Mouse (Mus musculus) forebrain, postnatal 0 days (tissue): ENCODE measurements around the gene Rbm38. TPM values are rescaled to one million over a fixed set of nuclear protein-coding genes. Genes with fewer than 3 reads are reported as not detected.

Experiments used
- ATAC-seq: fragments of 200-750 bp; cut with Nextera tagmentation; 2 replicates; pipeline ENCODE4 v1.8.0; 2017; ENCODE audit warnings: mild to moderate bottlenecking, moderate library complexity
- DNase-seq: peaks from one replicate; pipeline ENCODE4 v3.0.0-alpha.2; 2015
- H3K27ac ChIP-seq: fragments of 300-500 bp; sonication (generic); 2 replicates; pipeline ENCODE4 v1.5.1; 2014; ENCODE audit warnings: low read depth, mild to moderate bottlenecking, antibody characterized with exemption, low read length, moderate library complexity, mixed read lengths
- H3K27me3 ChIP-seq: fragments of 300-500 bp; sonication (generic); 2 replicates; pipeline ENCODE4 v1.6.1; 2014; ENCODE audit warnings: mild to moderate bottlenecking, low read length, mixed read lengths; ENCODE audit not compliant: insufficient read depth
- H3K36me3 ChIP-seq: fragments of 300-500 bp; sonication (generic); 2 replicates; pipeline ENCODE4 v1.6.1; 2014; ENCODE audit warnings: mild to moderate bottlenecking, moderate library complexity; ENCODE audit not compliant: insufficient read depth
- H3K4me1 ChIP-seq: fragments of 300-500 bp; sonication (generic); 2 replicates; pipeline ENCODE4 v1.6.1; 2014; ENCODE audit warnings: antibody characterized with exemption; ENCODE audit not compliant: insufficient read depth
- H3K4me2 ChIP-seq: fragments of 300-500 bp; sonication (generic); 2 replicates; pipeline ENCODE4 v1.6.1; 2014; ENCODE audit warnings: low read depth, mild to moderate bottlenecking, moderate library complexity
- H3K4me3 ChIP-seq: fragments of 300-500 bp; sonication (generic); 2 replicates; pipeline ENCODE4 v1.5.1; 2014; ENCODE audit warnings: low read depth, low read length, mixed read lengths
- H3K9ac ChIP-seq: fragments of 300-500 bp; sonication (generic); 2 replicates; pipeline ENCODE4 v1.6.1; 2014; ENCODE audit warnings: mild to moderate bottlenecking
- H3K9me3 ChIP-seq: fragments of 300-500 bp; sonication (generic); 2 replicates; pipeline ENCODE4 v1.6.1; 2016; ENCODE audit warnings: low read length
- CTCF ChIP-seq: sonication (generic); IDR thresholded peaks from 2 replicates; pipeline ENCODE4 v1.5.1; 2016; ENCODE audit warnings: antibody characterized with exemption, control low read depth, low read depth
- WGBS: fragments of 180-500 bp; shearing (Covaris S2); extraction: QIAGEN DNeasy Blood & Tissue Kit; methylation state at CpG from one replicate; pipeline ENCODE4 v1.1.7; 2014; 5-methylcytosine and 5-hydroxymethylcytosine counted together
- polyA plus RNA-seq: library from polyadenylated mRNA; unstranded; fragments of >200 nt; fragmentation: Nextera tagmentation; extraction: Ambion mirVana; gene quantifications from 2 replicates; pipeline ENCODE4 v1.2.1, GENCODE M21; 2015
- total RNA-seq: library from RNA; depleted of rRNA; stranded (reverse); fragments of >200 nt; gene quantifications from 2 replicates; pipeline ENCODE4 v1.2.3, GENCODE M21; 2014; rRNA removed

The Rbm38 gene
- total and polyA plus RNA-seq, 2 experiments from 2014 or later: 6.6 to 11.0 TPM

DNA sequence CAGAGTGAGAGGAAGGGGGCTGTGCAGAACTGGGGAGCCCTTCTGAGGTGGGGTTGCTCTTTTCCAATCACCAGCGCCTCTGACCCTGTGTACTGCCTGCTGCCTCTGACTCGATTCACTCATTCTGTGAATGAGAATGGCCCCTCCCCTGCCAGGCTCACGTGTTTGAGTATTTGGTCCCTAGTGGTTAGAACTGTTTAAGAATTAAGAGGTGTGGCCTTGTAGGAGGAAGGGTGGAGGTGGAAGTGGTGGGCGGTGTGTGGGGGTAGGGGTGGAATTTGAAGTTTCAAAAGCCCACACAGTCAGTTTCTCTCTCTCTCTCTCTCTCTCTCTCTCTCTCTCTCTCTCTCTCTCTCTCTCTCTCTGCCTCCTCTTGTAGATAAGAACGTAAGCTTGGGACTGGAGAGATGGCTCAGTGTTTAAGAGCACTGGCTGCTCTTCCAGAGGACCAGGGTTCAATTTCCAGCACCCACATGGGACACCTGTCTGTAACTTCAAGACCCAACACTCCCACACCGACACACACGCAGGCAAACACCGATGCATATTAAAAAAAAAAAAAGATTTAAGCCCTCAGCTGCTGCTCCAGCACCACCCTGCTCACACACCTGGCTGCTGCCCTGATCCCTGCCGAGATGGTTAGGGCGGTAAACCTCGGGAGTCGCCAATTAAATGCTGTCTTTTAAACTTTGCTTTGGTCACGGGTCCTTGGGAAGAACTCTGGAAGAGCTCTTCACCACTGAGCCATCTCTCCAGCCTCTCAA lies 63.6 kb downstream of the Rbm38 start:
- WGBS: 17% methylated on average over 13 of the region's 13 CpGs
- TF ChIP-seq CTCF: no peak
- no peaks in the 10 kb centered on the region for H3K36me3 ChIP-seq
- H3K4me3 ChIP-seq: no peak overlapping the region
- no peaks in the 10 kb centered on the region; the same call in 1 of the 2 replicates for H3K27me3 ChIP-seq
- no peaks in the 10 kb centered on the region for H3K9me3 ChIP-seq
- no peak for DNase-seq
- H3K27ac ChIP-seq: no peak overlapping the region
- no peak overlapping the region for H3K4me2 ChIP-seq
- no peaks in the 10 kb centered on the region for H3K4me1 ChIP-seq
- peak; percentile 40; the same call in 1 of the 2 replicates for ATAC-seq
- no peak overlapping the region for H3K9ac ChIP-seq

Other genes starting within 250 kb of the Rbm38 start
- 17.2 and 21.9 TPM in 2 replicates for gene Bmp7, start 80.2 kb upstream of the Rbm38 start, total RNA-seq
- 12.4 and 15.4 TPM in 2 replicates for gene Bmp7, start 80.2 kb upstream of the Rbm38 start, polyA plus RNA-seq
- gene Spo11, start 42.8 kb upstream of the Rbm38 start, total RNA-seq: 1.1 and 1.3 TPM in 2 replicates
- gene Spo11, start 42.8 kb upstream of the Rbm38 start, polyA plus RNA-seq: 0.92 and 1.1 TPM in 2 replicates
- gene Rae1, start 20.4 kb upstream of the Rbm38 start, total RNA-seq: 103 and 108 TPM in 2 replicates
- 150 and 161 TPM in 2 replicates for gene Rae1, start 20.4 kb upstream of the Rbm38 start, polyA plus RNA-seq
- gene Ctcfl, start 99.0 kb downstream of the Rbm38 start, total RNA-seq: not detected in 2 replicates
- gene Ctcfl, start 99.0 kb downstream of the Rbm38 start, polyA plus RNA-seq: 0.06 TPM in 1 of 2 replicates, not detected in the other
- gene Pck1, start 132.6 kb downstream of the Rbm38 start, total RNA-seq: not detected in 2 replicates
- gene Pck1, start 132.6 kb downstream of the Rbm38 start, polyA plus RNA-seq: not detected in 2 replicates
- 0.52 TPM in 1 of 2 replicates, not detected in the other for gene Zbp1, start 198.4 kb downstream of the Rbm38 start, total RNA-seq
- 0.44 and 0.45 TPM in 2 replicates for gene Zbp1, start 198.4 kb downstream of the Rbm38 start, polyA plus RNA-seq